Mouse (Mus musculus) gastrocnemius, adult 18-20 months (tissue): ENCODE data around the gene Slc26a9. TPM values are rescaled to one million over a fixed set of nuclear protein-coding genes. Genes with fewer than 3 reads are reported as not detected.
"Not testable (repeated sequence)": the region's sequence is repeated elsewhere in the genome, so short reads cannot be mapped to it uniquely, and the experiment has no call there.

ENCODE experiments used
- DNase-seq: peaks from one replicate; pipeline ENCODE4 v3.0.0; 2021; ENCODE audit warnings: low spot score
- total RNA-seq, 2 experiments: library from RNA; stranded (reverse); gene quantifications; 2 replicates each; pipeline ENCODE4 v1.2.3; 2021

Gene Slc26a9
- total RNA-seq, 2 experiments from 2014 or later, result not detected

DNA sequence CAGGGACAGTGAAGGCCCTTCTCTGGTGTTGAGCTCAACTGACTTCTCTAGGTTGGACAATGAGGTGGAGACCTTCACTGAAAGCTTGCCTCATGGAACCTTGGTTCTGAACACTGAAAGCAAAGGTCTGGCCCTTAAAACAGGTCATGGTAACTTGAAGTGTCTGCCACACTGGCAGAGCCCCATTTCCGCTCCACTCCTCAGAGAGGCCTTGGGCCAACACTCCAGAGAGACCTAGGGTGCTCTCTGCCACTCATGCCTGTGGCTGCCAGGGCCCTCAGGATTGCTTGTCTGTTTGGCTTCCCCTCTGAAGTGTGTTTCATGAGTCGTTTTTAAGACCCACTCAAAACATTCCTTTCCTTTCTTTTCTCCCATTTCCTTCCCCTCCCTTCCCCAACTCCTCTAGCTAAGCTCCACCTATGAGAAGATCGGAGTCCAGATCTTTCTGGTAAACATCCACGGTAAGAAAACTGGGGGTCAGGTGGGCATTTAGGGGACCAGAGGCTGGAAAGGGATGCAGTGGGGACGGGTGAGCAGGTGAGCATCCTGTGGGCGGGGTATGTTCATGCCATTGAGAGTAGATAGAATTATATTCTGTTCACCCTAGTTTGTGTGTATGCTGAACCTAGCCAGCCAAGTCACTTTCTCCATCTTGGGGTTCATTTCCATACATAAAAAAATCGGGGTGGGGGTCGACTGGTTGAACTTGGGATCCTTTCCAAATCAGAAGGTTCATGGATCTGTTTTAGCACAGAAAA, 20.9 kb downstream of the Slc26a9 start:
- no peak for DNase-seq

DNA sequence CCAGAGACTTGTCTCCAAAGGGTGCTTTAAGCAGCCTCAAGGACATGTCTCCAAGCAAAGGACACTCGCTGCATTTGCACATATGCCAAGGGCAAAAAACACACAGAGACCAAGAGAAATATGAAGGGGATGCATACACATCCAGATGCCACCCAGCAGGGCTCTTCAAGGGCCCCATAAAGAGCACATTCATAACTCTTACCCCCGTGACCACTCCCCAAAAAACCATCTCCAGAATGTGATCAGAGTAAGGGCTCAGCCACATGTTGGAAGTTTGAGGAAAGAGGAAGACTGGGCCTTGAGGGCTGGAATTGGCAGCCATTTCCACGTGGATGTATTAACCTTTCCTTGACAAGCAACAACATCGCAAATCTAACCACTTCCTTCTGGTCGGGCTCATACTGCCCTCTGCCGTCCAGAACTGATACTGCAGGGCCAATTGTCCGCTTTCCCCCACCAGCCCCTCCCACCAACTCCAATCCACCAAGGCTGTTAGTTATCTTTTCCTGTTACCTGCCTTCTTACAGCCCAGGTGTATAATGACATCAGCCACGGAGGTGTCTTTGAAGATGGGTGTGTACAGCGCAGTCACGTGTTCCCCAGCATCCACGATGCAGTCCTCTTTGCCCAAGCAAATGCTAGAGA, 21.7 kb downstream of the Slc26a9 start:
- DNase-seq, result peak; percentile 75

DNA sequence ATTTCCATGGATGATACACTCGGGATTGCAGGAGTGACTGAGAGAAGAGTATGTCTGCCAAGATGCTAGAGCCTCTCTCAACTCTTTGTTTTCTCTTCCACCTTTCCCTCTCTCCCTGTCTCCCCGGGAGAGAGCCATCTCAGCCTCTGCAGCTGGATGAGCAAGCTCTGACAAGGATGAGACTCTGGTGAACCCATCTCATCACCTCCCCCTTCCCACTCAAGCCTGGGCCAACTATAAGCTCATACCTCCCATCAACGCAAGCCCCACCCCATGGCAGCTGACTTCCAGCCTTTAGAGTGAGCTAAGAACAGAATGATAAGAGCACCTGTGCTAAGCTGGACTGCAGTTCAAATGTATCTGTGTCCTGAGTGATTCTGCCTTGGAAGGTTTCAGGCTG, 25.5 kb downstream of the Slc26a9 start:
- DNase-seq, result no peak

DNA sequence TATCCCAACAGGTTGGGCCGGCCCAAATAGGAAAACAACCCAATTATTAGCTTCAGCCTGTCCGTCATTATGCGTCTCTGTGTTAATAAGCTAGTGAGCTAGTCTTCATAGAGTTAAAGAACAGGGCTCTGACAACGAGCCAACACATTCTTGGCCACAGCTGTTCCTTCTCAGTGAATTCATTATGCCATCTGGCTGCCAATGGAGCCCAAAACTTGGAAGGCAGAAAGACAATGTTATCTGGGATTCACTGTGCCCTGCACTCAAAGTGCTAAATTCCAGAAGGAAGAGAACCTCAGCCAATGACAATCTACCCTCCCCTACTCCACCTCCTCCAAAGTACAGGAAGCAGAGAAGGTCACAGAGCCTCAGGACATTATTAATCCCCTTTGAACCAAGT, 26.8 kb downstream of the Slc26a9 start:
- no peak for DNase-seq

DNA sequence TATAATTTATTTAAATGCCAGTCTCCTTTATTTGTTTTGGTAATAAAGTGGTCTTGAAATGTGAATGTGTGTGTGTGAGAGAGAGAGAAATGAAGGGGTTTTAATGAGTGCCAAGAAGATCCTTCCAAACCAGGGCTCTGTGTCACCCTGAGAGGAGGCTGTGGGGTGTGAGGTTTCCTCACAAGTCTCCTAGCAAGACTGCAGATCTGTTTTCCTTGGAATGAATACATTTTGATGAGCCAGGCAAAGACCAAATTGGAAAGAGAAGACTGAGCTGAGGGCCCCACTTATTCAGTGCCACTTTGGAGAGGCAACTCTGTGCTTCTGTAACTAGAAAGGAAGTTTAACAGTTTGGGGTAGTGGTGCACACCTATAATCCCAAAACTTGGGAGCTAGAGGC, 27.6 kb downstream of the Slc26a9 start:
- no peak for DNase-seq

DNA sequence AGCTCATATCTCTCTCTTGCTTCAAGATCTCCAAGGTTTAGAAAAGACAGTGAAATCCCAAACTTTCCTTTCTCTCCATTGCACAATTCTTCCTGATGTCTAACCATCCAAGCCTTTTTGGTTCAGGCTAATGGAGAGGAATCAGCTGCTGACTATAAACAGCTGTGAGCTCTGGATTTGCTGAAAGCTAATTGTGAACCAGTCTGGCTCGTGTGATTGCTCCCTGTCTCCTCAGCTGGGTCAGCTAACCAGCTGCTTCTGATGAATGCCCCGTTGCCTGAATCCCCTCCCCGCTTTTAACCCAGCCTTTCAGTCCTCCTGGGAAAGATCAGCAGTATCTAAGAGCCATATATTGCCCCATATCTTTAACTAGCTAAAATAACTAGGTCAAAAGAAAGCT, 50.8 kb downstream of the Slc26a9 start:
- no peak for DNase-seq

DNA sequence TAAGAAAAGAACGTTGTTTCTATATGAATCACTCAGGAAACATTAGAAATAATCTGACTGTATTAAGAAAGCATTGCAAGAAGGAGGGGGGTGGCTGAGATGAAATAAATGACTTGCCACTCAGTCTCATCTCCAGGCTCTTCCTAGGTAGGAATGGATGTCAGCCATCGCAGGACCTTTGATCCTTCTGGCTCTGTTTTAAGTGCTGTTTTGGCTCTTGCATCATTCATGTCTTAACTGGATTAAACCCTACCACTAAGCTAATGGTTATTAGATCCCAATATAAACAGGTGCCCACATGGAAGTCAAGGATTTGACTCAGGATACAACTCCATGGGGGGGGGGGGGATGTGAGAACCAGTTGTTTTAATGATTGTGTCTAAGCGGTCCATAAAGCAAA, 51.3 kb downstream of the Slc26a9 start:
- no peak for DNase-seq

DNA sequence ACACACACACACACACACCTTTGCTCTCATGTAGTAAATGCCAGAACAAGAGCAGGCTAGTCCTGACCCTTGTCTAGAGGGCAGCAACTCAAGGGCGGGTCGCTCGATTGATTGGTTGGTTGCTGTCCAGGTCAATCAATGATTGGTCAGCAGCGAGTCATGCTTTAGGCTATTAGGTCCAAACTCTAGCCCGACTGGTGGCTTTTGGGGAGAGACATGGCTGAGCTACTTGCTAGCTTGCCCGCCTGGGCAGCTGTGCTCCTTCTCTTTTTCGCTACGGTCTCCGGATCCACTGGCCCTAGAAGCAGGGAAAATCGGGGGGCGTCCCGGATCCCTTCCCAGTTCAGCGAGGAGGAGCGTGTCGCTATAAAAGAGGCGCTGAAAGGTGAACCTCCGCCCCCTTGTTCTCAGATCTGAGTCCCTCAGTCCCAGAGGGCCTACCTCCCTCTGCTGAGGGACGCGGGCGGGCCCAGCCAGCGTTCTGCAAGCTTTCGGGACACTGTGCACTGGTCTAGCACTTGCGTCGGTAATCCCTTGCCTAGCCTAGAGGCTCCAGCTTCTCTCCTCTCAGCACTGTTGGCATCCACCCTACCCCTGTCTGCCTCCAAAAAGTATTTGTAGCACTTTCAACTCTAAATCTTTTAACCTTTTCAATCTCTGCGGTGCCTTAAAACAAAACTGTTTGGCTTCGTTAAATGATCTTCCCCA, 53.5 kb downstream of the Slc26a9 start, which contains the start of gene Pm20d1:
Gene Pm20d1, plus strand, starts transcription at position 180 of the 708 bp plus-strand sequence.
- peak; percentile 40 for DNase-seq

DNA sequence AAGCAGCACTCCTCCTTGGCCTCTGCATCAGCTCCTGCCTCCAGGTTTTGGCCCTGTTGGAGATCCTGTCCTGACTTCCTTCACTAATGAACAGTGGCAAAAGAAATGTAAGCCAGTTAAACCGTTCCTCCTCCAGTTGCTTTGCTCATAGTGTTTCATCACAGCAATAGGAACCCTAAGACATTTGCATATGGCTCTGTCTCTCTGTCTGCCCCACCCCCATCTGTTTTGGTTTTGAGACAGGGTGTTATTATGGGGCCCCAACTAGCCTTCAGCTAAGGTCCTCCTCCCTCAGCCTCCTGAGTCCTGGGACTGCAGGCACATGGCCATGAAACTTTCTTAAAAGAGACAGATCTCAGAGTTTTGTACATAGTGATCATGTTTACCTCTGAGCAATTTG, 56.2 kb downstream of the Slc26a9 start:
- no peak for DNase-seq

DNA sequence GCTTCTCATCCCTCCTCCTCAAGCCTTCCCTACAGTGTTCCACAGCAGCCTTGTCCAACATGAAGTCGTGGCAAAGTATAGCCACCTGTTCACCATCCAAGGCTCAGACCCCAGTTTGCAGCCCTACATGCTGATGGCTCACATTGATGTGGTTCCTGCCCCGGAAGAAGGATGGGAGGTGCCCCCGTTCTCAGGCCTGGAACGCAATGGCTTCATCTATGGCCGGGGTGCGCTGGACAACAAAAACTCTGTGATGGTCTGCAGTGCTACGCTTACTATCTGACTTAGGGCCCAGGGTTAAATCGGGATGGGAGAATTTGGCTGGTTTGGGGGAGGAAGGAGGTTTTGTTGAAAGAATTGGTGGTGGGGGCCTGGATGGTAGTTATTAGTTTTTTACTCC, 57.2 kb downstream of the Slc26a9 start:
- DNase-seq, result no peak

DNA sequence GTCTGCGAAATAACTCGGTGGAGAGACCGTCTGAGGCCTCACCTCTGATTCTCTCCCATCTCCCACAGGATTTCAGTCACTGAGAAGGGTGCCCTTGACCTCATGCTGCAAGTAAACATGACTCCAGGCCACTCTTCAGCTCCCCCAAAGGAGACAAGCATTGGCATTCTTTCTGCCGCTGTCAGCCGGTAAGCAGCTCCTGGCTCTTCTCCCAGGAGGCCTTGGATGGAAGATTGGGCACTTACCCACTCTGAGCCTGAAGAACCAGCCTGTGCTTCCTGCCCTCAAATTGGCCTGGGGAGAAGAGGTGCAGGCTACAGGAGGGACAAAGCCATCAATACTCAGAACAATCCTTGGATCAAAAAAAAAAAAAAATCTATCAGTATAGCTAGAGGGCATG, 58.8 kb downstream of the Slc26a9 start:
- DNase-seq, result peak; percentile 9

DNA sequence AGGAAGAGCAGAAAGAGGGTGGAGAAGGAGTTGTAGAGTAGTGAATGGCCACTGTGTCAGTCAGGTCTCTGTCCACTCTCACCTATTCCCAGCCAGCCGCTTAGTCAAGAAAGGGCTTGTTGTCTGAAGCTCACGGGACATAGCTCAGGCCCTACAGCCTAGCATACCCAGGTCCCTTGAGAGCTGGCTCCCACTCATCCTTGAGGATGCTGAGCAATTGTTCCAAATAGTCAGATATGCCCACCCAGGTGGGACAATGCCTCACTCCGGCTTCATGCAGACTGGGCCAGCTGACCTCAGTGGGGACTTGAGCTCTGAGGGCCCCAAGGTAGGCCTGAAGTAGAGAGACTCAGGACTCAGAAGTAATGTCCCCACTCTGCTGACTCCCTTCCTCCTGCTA, 60.3 kb downstream of the Slc26a9 start:
- DNase-seq, result no peak

DNA sequence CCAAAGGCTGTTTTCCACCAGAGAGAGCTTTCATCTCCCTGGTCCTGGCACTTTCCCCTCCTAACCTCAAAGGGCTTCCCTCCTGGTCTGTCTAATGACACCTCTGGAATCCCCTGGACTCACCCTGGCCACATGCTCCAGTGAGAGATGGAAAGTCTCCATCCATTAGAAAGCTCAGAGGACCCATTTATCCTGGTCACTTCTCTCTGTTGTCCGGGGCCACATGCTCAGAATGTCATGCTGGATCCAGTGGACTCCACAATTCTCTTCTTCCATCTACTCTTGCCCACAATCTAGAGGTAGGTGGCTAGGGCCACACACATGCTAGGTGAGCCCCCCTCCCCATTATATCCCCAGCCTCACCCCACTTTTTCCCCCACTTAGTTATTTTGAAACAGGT, 65.2 kb downstream of the Slc26a9 start:
- no peak for DNase-seq

DNA sequence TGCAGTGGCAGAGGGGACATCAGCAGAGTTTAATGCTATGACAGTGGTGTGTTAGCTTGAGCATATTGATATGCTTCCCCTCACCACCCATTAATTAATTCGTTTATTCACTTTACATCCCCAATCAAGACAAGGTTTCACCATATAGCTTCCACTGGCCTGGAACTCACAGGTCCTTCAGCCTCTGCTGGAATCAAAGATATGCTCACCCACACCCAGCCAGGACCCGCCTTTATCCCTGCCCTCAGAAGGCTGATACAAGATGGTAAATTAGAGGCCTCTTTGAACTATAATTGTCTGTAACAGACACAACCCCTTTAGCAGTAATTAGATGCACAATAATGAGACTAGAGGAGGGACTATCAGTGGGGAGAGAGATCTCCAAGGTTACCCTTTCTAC, 65.8 kb downstream of the Slc26a9 start:
- no peak for DNase-seq

DNA sequence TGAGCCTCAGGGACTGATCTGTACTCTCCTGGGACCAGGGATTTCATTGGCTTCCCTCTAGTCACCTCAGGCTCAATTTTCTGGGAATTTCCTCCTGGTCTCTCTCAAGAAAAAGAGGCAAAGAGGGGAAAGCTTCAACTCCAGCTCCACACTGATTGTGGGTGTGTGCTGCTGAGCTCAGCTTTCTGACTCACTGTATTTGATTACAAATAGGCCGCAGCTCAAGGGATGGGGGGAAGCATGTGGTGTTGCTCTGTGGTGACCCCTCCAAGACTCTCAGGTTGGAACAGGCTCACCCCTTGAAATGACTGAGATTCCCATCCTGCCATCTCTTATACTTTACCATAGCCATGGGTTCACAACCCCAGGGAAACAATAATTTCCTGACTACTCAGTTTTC, 67.6 kb downstream of the Slc26a9 start:
- DNase-seq, result no peak

DNA sequence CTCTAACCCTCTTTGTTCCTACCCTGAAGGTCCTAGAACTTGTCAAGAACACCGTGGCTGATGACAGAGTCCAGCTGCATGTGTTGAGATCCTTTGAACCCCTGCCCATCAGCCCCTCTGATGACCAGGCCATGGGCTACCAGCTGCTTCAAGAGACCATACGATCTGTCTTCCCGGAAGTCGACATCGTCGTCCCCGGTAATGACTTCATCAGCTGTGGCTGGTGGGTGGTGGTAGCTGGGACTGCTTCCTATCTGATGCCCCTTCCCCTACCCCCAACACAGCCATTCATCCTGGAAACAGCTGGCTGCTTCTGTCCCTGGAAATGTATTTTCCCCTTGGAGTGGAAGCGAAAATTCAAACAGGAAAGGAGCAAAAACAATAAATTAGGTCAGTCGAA, 68.2 kb downstream of the Slc26a9 start:
- DNase-seq, result no peak

DNA sequence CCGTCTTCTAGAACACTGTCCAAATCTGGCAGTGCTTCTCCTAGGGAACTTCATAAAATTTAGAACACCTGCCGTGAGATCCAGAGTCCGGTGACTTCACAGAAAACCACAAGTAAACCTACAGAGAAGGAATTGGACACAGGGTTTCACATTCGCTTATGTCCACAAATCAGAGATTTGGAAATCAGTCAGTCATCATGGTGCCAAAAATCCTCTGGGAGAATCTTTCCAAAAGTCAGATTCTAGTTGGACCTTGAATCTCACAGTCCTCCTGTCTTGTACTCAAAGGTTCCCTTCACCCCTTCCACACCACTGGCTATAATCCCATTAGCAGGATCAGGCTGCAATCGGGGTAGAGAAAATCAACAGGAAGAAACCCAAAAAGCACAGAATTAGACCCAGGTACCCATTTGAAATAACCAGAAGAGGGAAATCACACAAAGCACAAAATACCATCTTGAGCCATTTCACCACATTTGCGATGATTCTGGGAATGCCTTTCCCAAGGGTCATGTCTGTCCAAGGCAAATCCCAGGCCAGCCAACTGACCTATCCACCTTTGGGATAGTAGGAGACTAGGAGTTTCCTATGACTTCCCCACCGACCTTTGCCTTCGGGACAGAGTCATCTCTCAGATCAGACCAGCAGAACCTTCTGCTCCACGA, 68.9 kb downstream of the Slc26a9 start:
- DNase-seq, result no peak

DNA sequence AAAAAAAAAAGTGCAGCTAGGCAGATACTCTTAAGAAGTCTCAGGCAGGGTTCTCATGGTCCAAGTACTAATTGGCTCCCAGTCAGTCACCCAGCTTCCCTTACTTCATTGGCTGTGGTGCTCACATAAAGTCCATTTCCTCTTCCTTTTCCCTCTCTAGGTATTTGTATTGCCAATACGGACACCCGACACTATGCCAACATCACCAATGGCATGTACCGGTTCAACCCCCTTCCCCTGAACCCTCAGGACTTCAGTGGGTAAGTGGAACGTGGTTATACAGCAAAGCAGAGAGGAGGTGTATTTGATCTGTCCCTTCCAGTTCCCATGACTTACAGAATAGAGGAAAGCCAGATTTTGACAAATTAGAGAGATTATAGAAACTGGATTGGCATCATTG, 69.9 kb downstream of the Slc26a9 start:
- no peak for DNase-seq

DNA sequence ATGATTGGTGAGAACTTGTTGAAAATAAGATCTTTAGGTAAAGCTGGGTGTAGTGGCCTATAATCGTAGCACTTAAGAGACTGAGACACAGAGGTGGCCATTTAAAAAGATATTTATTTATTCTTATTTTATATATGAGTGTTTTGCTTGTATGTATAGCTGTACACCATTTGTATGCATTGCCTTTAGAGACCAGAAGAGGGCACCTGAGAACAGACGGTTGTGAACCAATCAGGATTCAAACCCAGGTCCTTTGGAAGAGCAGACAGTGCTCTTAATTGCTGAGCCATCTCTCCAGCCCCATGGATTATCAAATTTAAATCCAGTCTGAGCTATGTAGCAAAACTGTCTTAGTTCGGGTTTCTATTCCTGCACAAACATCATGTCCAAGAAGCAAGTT, 70.4 kb downstream of the Slc26a9 start:
- DNase-seq, result no peak

DNA sequence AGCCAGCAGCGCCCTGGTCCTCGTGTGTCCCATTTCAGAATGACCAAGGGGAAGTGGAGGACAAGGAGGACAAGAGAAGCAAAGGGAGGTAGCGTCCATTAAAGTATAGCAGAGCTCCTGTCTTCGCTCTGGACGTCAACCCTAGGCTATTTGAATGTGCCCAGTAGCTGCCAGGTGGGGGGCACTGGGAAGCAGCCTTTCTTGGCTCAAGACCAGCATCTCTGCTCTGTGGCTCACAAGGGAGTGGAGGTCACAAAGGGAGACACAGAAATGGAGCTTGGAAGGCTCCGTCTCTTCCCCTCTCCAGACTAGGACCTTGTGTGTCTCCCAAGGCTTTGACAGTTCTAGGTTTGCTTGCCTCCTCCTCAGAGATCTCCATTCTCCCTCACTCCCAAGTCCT, 73.1 kb downstream of the Slc26a9 start:
- no peak for DNase-seq

DNA sequence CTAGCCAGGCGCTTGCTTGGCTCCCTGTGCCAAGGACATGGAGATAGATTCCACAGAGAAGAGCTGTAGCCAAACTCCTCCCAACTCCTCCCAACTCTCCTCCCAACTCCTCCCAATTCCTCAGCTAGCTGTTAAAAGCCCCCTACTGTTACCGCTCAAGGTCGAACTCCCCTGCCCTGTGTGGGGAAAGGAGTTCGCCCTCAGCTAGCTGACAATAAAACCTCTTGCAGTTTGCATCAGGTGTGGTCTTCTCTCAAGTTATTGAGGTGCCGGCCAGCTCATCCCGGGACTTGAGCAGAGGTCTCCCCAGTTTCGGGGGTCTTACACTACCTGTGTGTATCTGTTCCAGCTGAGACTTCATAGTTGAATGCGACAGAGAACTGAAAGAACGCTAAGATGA, 76.5 kb downstream of the Slc26a9 start:
- not testable (repeated sequence) for DNase-seq

DNA sequence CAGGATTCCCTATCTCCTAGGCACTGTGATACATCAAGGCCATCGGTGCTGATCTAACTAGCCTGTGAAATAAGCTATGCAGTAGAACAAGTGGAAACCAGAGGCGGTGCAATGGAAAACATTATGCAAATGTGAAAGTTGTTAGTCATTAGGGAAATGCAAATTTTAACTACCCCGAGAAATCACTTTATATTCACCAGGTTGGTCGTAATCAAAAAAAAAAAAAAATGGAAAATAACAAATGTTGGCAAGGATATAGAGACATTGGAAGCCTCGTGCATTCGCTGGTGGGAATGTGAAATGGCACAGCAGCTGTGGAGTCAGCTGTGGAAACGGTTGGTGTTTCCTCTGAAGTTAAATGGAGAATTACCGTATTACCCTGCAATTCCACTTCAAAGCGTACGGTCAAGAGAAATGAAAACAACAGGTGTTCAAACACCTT, 77.1 kb downstream of the Slc26a9 start:
- DNase-seq, result no peak
